In the genomic region with DNA sequence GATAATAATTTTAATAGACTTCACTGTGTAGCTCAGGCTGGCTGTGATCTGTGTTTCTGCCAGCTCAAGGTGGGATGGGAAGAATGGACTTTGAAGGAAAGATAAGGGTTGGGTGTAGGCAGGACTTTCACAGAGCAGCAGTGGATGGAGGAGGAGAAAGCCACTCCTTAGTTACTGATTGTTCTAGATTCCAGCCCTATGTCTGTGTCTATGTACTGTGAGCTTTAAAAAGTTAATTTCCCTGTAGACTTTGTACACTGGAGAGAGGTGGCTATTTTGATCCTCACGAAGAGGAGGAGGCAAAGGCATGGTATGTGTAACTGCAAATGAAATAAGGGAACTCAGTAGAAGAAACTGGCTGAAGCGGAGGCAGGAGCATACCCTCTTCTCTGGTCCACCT, we compare ENCODE assay signal across 28 mouse cellular contexts. TPM values are rescaled to one million over a fixed set of nuclear protein-coding genes. Genes with fewer than 3 reads are reported as not detected.
DNase-seq lines count a peak whose midpoint lies in the region; ATAC-seq and TF ChIP-seq lines count a peak whose summit lies in the region.
"Had no signal": no experiment of that assay in that cellular context is flagged by ENCODE, and none has a peak within 500 bp of the region (broad histone marks: within the 10 kb centered on the region; RNA-seq: fewer than 3 reads in every experiment).

No protein-coding gene starts in this region.

- H3K4me1 ChIP-seq in kidney, adult 2 months (ENCODE audit: control insufficient read depth, insufficient read depth, low read length): no peaks in the 10 kb centered on the region
- H3K4me1 ChIP-seq in intestine, postnatal 0 days (replicated peaks; ENCODE audit: control insufficient read depth, insufficient read depth, low read length): peaks cover 3% of the 10 kb centered on the region; the same call in 1 of the 2 replicates
- H3K4me1 ChIP-seq: forebrain, embryonic 10.5 days; forebrain, embryonic 13.5 days; heart, embryonic 12.5 days; heart, embryonic 15.5 days; hindbrain, embryonic 12.5 days; hindbrain, embryonic 15.5 days had no signal

- no peaks in the 10 kb centered on the region for H3K27me3 ChIP-seq in kidney, adult 2 months (replicated peaks; ENCODE audit: control insufficient read depth, insufficient read depth, low read length)
- no peaks in the 10 kb centered on the region for H3K27me3 ChIP-seq in intestine, postnatal 0 days (replicated peaks; ENCODE audit: control insufficient read depth, insufficient read depth, low read length)
- H3K27me3 ChIP-seq: CH12.LX; forebrain, embryonic 13.5 days; heart, embryonic 12.5 days; heart, embryonic 15.5 days; hindbrain, embryonic 12.5 days; hindbrain, embryonic 15.5 days had no signal

- no peaks in the 10 kb centered on the region for H3K9me3 ChIP-seq in intestine, postnatal 0 days (ENCODE audit: control insufficient read depth)
- H3K9me3 ChIP-seq: forebrain, embryonic 10.5 days; forebrain, embryonic 13.5 days; G1E; heart, embryonic 12.5 days; heart, embryonic 15.5 days; hindbrain, embryonic 12.5 days; hindbrain, embryonic 15.5 days had no signal

- 74% methylated on average over 2 of the region's 2 CpGs for WGBS in kidney, adult 2 months
- WGBS in intestine, postnatal 0 days: 57% methylated on average over 2 of the region's 2 CpGs

- DNase-seq in kidney, adult 2 months: peak; percentile 25
- no peak for DNase-seq in kidney, postnatal 10 days
- DNase-seq in brain, adult 2 months (ENCODE audit: low read depth, low spot score): peak; percentile 2
- DNase-seq in telencephalon, adult 2 months (ENCODE audit: low read depth, low spot score): peak; percentile 0
- DNase-seq in cerebellum, adult 11-12 months: no peak
- no peak for DNase-seq in right cerebral cortex, postnatal 4 days
- DNase-seq: adrenal gland, adult 2 months; adrenal gland, postnatal 14 days; B cell, adult 2 months; cerebellum, adult 18-20 months; cerebellum, adult 9-10 months; cerebellum, postnatal 14 days; gastrocnemius, adult 2 months; gastrocnemius, postnatal 14 days; heart, adult 11 months; heart, postnatal 10 days had no signal

- ATAC-seq in intestine, postnatal 0 days: peak; percentile 95
- ATAC-seq: forebrain, embryonic 13.5 days had no signal

- H3K27ac ChIP-seq in kidney, adult 2 months (ENCODE audit: insufficient read depth, low read depth, low read length): no peak overlapping the region
- H3K27ac ChIP-seq in intestine, postnatal 0 days (ENCODE audit: low read depth, low read length): peak overlapping the region; percentile 70; the same call in 1 of the 2 replicates
- H3K27ac ChIP-seq: forebrain, embryonic 10.5 days; forebrain, embryonic 13.5 days; gastrocnemius, adult 2 months; heart, embryonic 15.5 days; hindbrain, embryonic 12.5 days; hindbrain, embryonic 15.5 days had no signal

- no peaks in the 10 kb centered on the region for H3K36me3 ChIP-seq in kidney, adult 2 months (ENCODE audit: control insufficient read depth, insufficient read depth, low read length)
- H3K36me3 ChIP-seq in intestine, postnatal 0 days (ENCODE audit: control insufficient read depth, insufficient read depth): no peaks in the 10 kb centered on the region
- H3K36me3 ChIP-seq: forebrain, embryonic 10.5 days; G1E; heart, embryonic 12.5 days; heart, embryonic 15.5 days; hindbrain, embryonic 12.5 days; hindbrain, embryonic 15.5 days had no signal

- no peak overlapping the region for H3K9ac ChIP-seq in intestine, postnatal 0 days (ENCODE audit: low read depth, low read length)
- H3K9ac ChIP-seq: forebrain, embryonic 13.5 days; heart, embryonic 12.5 days; heart, embryonic 15.5 days; hindbrain, embryonic 12.5 days; hindbrain, embryonic 15.5 days had no signal

- TF ChIP-seq POLR2A in kidney, adult 2 months (IDR thresholded peaks at IDR 0.05; ENCODE audit: low read depth, low read length): no peak

- TF ChIP-seq CTCF in kidney, adult 2 months (conservative IDR thresholded peaks at IDR 0.05; ENCODE audit: insufficient read depth, insufficient read length, low read depth, low read length): no peak
- no peak for TF ChIP-seq CTCF in intestine, postnatal 0 days (IDR thresholded peaks at IDR 0.05; ENCODE audit: low read depth)

- no peak overlapping the region for H3K4me2 ChIP-seq in intestine, postnatal 0 days (replicated peaks; ENCODE audit: low read depth)
- H3K4me2 ChIP-seq: forebrain, embryonic 13.5 days; heart, embryonic 12.5 days; heart, embryonic 15.5 days; hindbrain, embryonic 12.5 days; hindbrain, embryonic 15.5 days had no signal

- H3K4me3 ChIP-seq in kidney, adult 2 months (ENCODE audit: insufficient read depth, low read depth, low read length): no peak overlapping the region
- H3K4me3 ChIP-seq in intestine, postnatal 0 days (ENCODE audit: low read depth, low read length): no peak overlapping the region
- H3K4me3 ChIP-seq: forebrain, embryonic 10.5 days; forebrain, embryonic 13.5 days; gastrocnemius, adult 2 months; heart, embryonic 12.5 days; heart, embryonic 15.5 days; hindbrain, embryonic 12.5 days; hindbrain, embryonic 15.5 days had no signal

RNA-seq across cellular contexts. Expression of a gene that starts 31.2 kb away (rescaled TPM):
- 0.22 and 0.23 TPM in 2 replicates for polyA plus RNA-seq in kidney, adult 2 months (2012; rRNA removed)
- 0.10 and 0.18 TPM in 2 replicates for polyA plus RNA-seq in intestine, postnatal 0 days (2015; fragmentation: Nextera tagmentation; extraction: Ambion mirVana)
- polyA plus RNA-seq: embryonic facial prominence, embryonic 11.5 days; forebrain, embryonic 10.5 days; forebrain, embryonic 13.5 days; G1E; heart, embryonic 12.5 days; heart, embryonic 15.5 days; hindbrain, embryonic 12.5 days; hindbrain, embryonic 15.5 days; intestine, embryonic 14.5 days had no signal

RNA-seq across cellular contexts. Expression of a gene that starts 54.8 kb away (rescaled TPM):
- polyA plus RNA-seq in kidney, adult 2 months (2012; rRNA removed): 0.04 and 0.08 TPM in 2 replicates
- polyA plus RNA-seq in intestine, postnatal 0 days (2015; fragmentation: Nextera tagmentation; extraction: Ambion mirVana): 0.05 TPM in 2 replicates
- polyA plus RNA-seq: adrenal gland, adult 2 months; brain, embryonic 14.5 days; embryonic facial prominence, embryonic 11.5 days; forebrain, embryonic 10.5 days; forebrain, embryonic 13.5 days; G1E; heart, embryonic 12.5 days; hindbrain, embryonic 12.5 days; hindbrain, embryonic 15.5 days had no signal

Comparison
In these comparisons a context has a peak if more than half of its experiments do, and no peak if none do; other contexts are left out.
1. DNase-seq: peak in kidney, adult 2 months (single experiment), brain, adult 2 months (single experiment) and telencephalon, adult 2 months (single experiment); none in kidney, postnatal 10 days (single experiment), cerebellum, adult 11-12 months (single experiment) and right cerebral cortex, postnatal 4 days (single experiment).